ENCODE assay signal across 8 mouse cellular contexts in genomic region chr9:95637271-95638181, GRCm38 (mm10). TPM values are rescaled to one million over a fixed set of nuclear protein-coding genes. Genes with fewer than 3 reads are reported as not detected.
DNase-seq lines count a peak whose midpoint lies in the region; ATAC-seq and TF ChIP-seq lines count a peak whose summit lies in the region.

TSS of gene Pcolce2 (plus strand) at chr9:95637601.

- no peaks in the 10 kb centered on the region for H3K9me3 ChIP-seq in embryonic facial prominence, embryonic 10.5 days
- H3K9me3 ChIP-seq in heart, embryonic 10.5 days: no peaks in the 10 kb centered on the region
- no peaks in the 10 kb centered on the region for H3K9me3 ChIP-seq in liver, embryonic 11.5 days (ENCODE audit: control insufficient read depth, low read length)
- no peaks in the 10 kb centered on the region for H3K9me3 ChIP-seq in neural tube, embryonic 14.5 days (ENCODE audit: control insufficient read depth, low read length)

- H3K36me3 ChIP-seq in embryonic facial prominence, embryonic 10.5 days (replicated peaks): no peaks in the 10 kb centered on the region
- H3K36me3 ChIP-seq in heart, embryonic 10.5 days: no peaks in the 10 kb centered on the region
- H3K36me3 ChIP-seq in kidney, adult 2 months (ENCODE audit: control insufficient read depth, insufficient read depth, low read length): no peaks in the 10 kb centered on the region
- H3K36me3 ChIP-seq in liver, embryonic 11.5 days (ENCODE audit: control insufficient read depth, insufficient read depth, low read length): no peaks in the 10 kb centered on the region
- H3K36me3 ChIP-seq in neural tube, embryonic 14.5 days (ENCODE audit: control insufficient read depth, insufficient read depth, low read length): no peaks in the 10 kb centered on the region

- TF ChIP-seq CTCF in kidney, adult 2 months (conservative IDR thresholded peaks at IDR 0.05; ENCODE audit: insufficient read depth, insufficient read length, low read depth, low read length): no peak

- H3K4me3 ChIP-seq in embryonic facial prominence, embryonic 10.5 days: peak within 1 kb of the TSS; percentile 70
- peak within 1 kb of the TSS; percentile 74 for H3K4me3 ChIP-seq in heart, embryonic 10.5 days
- H3K4me3 ChIP-seq in kidney, adult 2 months (ENCODE audit: insufficient read depth, low read depth, low read length): peak within 1 kb of the TSS; percentile 12
- peak within 1 kb of the TSS; percentile 62 for H3K4me3 ChIP-seq in liver, embryonic 11.5 days (ENCODE audit: low read depth, low read length)
- peak within 1 kb of the TSS; percentile 75 for H3K4me3 ChIP-seq in neural tube, embryonic 14.5 days (ENCODE audit: low read depth, low read length)

- no peak for TF ChIP-seq POLR2A in kidney, adult 2 months (IDR thresholded peaks at IDR 0.05; ENCODE audit: low read depth, low read length)

- H3K4me2 ChIP-seq in liver, embryonic 11.5 days: peak within 1 kb of the TSS; percentile 93
- peak within 1 kb of the TSS; percentile 99 for H3K4me2 ChIP-seq in neural tube, embryonic 14.5 days (ENCODE audit: low read depth, low read length)

- peaks cover 44% of the 10 kb centered on the region for H3K27me3 ChIP-seq in embryonic facial prominence, embryonic 10.5 days (replicated peaks; ENCODE audit: low read depth, poor library complexity, severe bottlenecking)
- peaks cover 43% of the 10 kb centered on the region; the same call in 1 of the 2 replicates for H3K27me3 ChIP-seq in heart, embryonic 10.5 days (ENCODE audit: insufficient read depth, poor library complexity, severe bottlenecking)
- no peaks in the 10 kb centered on the region; the same call in 1 of the 2 replicates for H3K27me3 ChIP-seq in kidney, adult 2 months (replicated peaks; ENCODE audit: control insufficient read depth, insufficient read depth, low read length)
- H3K27me3 ChIP-seq in liver, embryonic 11.5 days (replicated peaks; ENCODE audit: control insufficient read depth, insufficient read depth, low read length): peaks cover 30% of the 10 kb centered on the region
- peaks cover 2% of the 10 kb centered on the region; the same call in 1 of the 2 replicates for H3K27me3 ChIP-seq in neural tube, embryonic 14.5 days (ENCODE audit: control insufficient read depth, insufficient read depth, low read length)

- H3K4me1 ChIP-seq in embryonic facial prominence, embryonic 10.5 days: peaks cover 9% of the 10 kb centered on the region
- peaks cover 7% of the 10 kb centered on the region for H3K4me1 ChIP-seq in heart, embryonic 10.5 days
- no peaks in the 10 kb centered on the region for H3K4me1 ChIP-seq in kidney, adult 2 months (ENCODE audit: control insufficient read depth, insufficient read depth, low read length)
- H3K4me1 ChIP-seq in liver, embryonic 11.5 days (replicated peaks; ENCODE audit: control insufficient read depth, insufficient read depth, low read length): no peaks in the 10 kb centered on the region
- H3K4me1 ChIP-seq in neural tube, embryonic 14.5 days (ENCODE audit: control insufficient read depth, insufficient read depth, low read length): no peaks in the 10 kb centered on the region; the same call in 1 of the 2 replicates

- peak within 1 kb of the TSS; percentile 92 for H3K27ac ChIP-seq in embryonic facial prominence, embryonic 10.5 days (replicated peaks)
- H3K27ac ChIP-seq in heart, embryonic 10.5 days: peak within 1 kb of the TSS; percentile 79
- H3K27ac ChIP-seq in kidney, adult 2 months (ENCODE audit: insufficient read depth, low read depth, low read length): no peak within 1 kb of the TSS
- H3K27ac ChIP-seq in liver, embryonic 11.5 days (ENCODE audit: low read depth, low read length): peak within 1 kb of the TSS; percentile 43
- peak within 1 kb of the TSS; percentile 64 for H3K27ac ChIP-seq in neural tube, embryonic 14.5 days (ENCODE audit: low read depth, low read length)

- peak; percentile 70 for ATAC-seq in liver, embryonic 11.5 days (replicated peaks; ENCODE audit: low FRiP score)
- ATAC-seq in neural tube, embryonic 14.5 days (ENCODE audit: low read depth): peak; percentile 94

- WGBS in embryonic facial prominence, embryonic 10.5 days: under 1% methylated on average over 71 of the region's 71 CpGs
- under 1% methylated on average over 71 of the region's 71 CpGs for WGBS in heart, embryonic 10.5 days
- 1% methylated on average over 68 of the region's 71 CpGs for WGBS in kidney, adult 2 months
- WGBS in liver, embryonic 11.5 days: under 1% methylated on average over 68 of the region's 71 CpGs
- WGBS in neural tube, embryonic 14.5 days: under 1% methylated on average over 53 of the region's 71 CpGs

- peak within 1 kb of the TSS; percentile 60 for H3K9ac ChIP-seq in liver, embryonic 11.5 days (ENCODE audit: low read depth, low read length)
- H3K9ac ChIP-seq in neural tube, embryonic 14.5 days (replicated peaks; ENCODE audit: low read depth, low read length): peak within 1 kb of the TSS; percentile 86

- peak; percentile 25 for DNase-seq in thymus, postnatal 4 days
- DNase-seq in thymus, postnatal 10 days (ENCODE audit: low spot score in 2 of 2): no peak
- DNase-seq in embryonic facial prominence, embryonic 10.5 days (ENCODE audit: low spot score): peak; percentile 82
- peak; percentile 75 for DNase-seq in heart, embryonic 10.5 days (ENCODE audit: low spot score)
- peak; percentile 58 for DNase-seq in kidney, adult 2 months
- DNase-seq in liver, embryonic 11.5 days (ENCODE audit: low spot score): peak; percentile 66
- DNase-seq in T-cell, adult 2 months (ENCODE audit: low spot score): no peak

RNA-seq across cellular contexts. Expression of gene Pcolce2, which starts in this region (rescaled TPM):
- 4.5 and 5.5 TPM in 2 replicates for polyA plus RNA-seq in embryonic facial prominence, embryonic 10.5 days (2016; fragmentation: Nextera tagmentation; extraction: Ambion mirVana)
- 1.2 and 6.2 TPM in 2 replicates for polyA plus RNA-seq in heart, embryonic 10.5 days (2016; fragmentation: Nextera tagmentation; extraction: Ambion mirVana)
- 0.78 and 0.90 TPM in 2 replicates for polyA plus RNA-seq in kidney, adult 2 months (2012; rRNA removed)
- 14.0 and 15.1 TPM in 2 replicates for polyA plus RNA-seq in liver, embryonic 11.5 days (2014; fragmentation: Nextera tagmentation; extraction: Ambion mirVana)
- polyA plus RNA-seq in neural tube, embryonic 14.5 days (2014; fragmentation: Nextera tagmentation; extraction: Ambion mirVana): 1.7 and 2.8 TPM in 2 replicates

Comparison
In these comparisons a context has a peak if more than half of its experiments do, and no peak if none do; other contexts are left out.
1. DNase-seq: peak in thymus, postnatal 4 days (single experiment), embryonic facial prominence, embryonic 10.5 days (single experiment), heart, embryonic 10.5 days (single experiment) and liver, embryonic 11.5 days (single experiment); none in thymus, postnatal 10 days (0 of 2) and T-cell, adult 2 months (single experiment).
2. Peak in DNase-seq and H3K4me3 ChIP-seq in kidney, adult 2 months; RNA of the gene not detected or under 1 TPM.
3. H3K4me3 ChIP-seq: peak in every context shown above with its lines; median percentile 75 in neural tube, embryonic 14.5 days; 74 in heart, embryonic 10.5 days; 70 in embryonic facial prominence, embryonic 10.5 days; 62 in liver, embryonic 11.5 days; 12 in kidney, adult 2 months.